Mouse (Mus musculus): ENCODE data around the gene Tshz2.
A peak's percentile ranks its signal among the peaks of the same experiment; 100 is the strongest.

Gene Tshz2

DNA sequence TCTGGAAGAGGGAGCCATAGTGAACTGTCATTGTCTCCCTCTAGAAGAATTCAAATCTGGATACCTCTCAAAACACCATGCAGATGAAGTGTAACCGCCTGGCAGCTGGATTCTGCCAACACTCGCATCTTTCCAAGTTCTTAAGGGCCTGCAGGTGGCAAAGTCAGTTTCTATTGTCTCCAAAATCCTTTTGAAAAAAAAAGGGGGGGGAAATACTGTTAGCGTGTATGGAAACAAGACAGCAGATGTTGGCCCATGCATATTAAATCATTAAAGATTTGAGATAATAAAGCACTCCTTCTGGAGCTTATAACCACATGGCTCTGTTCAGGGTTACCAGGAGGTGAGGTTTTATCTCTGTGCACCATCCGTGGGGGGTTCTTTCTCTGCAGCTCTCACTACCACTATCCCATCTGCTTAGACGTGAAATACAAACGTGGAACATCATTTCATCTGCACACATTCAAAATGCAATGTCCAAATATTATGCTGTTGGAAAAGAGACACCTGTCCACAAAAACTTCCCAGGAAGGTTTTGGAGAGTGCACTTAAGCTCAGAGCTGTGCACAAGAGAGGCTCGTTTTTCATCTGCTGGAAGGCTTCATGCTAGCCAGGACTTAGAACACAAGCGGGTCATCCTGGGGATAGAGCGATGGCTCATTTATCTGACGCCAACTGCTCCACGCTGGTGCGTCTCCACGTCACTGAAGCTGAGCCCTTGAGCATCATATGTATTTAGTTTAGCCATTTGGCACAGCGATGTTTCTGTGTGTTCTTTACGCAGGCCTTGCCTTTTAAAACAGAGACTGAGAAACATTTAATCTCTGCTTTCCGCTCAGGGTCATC, 307.7 kb downstream of the Tshz2 start:
- no peak for DNase-seq (ENCODE audit: low read depth, low spot score)

DNA sequence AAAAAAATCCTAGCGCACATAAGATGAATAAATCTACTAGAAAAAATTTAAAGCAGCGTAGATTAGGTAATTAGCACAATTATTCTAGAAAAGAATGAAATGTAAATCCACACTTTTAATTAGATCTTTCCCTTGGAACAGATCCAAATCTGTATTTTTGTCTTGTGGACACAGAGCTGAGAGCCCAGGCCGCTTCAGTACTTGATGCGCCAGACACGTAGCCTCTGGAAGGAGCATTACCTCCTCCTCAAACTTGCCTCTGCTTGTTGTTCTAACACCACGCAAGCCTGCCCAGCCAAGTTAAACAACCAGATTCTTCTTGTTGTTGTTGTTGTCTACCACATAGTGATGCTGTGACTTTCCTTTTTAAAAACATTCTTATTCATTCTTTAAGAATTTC, 310.9 kb downstream of the Tshz2 start:
- DNase-seq (ENCODE audit: low read depth, low spot score): no peak

DNA sequence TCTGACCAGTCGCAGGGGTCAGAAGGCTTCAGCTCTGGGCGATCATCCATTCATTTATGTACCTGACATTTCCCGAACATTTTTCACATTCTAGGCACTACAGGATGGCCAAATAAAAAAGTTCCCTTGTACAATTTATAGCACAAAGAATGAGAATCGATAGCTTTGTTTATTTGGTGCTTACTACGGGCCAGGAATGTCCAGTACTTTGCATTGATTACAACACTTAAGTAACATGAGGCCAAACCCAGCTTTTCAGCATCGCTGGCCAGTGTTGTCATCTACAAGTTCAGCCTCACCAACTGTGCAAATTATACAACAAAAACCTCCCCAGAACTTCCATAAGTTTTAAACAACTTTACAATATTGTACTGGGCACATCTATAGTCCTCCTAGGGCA, 315.3 kb downstream of the Tshz2 start:
- no peak for DNase-seq (ENCODE audit: low read depth, low spot score)

DNA sequence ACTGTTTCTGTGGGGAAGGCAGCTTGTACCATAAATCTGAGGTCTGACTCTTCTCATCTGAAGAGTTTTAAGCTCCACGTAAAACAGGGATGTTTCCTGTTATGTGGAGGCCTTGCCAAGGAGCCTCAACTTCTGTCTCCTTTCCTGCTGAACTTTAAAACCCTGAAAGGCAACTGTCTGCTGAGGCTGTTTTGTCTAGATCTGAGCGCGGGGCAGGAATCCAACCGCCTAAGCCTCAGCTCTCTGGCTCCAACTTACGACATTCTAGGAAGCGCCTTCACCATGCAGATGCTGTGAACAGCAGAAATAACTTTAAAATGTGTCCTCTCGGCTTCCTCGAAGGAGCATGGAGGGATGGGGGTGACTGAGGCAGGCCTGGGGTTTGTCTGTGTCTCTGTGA, 318.2 kb downstream of the Tshz2 start:
- no peak for DNase-seq (ENCODE audit: low read depth, low spot score)

DNA sequence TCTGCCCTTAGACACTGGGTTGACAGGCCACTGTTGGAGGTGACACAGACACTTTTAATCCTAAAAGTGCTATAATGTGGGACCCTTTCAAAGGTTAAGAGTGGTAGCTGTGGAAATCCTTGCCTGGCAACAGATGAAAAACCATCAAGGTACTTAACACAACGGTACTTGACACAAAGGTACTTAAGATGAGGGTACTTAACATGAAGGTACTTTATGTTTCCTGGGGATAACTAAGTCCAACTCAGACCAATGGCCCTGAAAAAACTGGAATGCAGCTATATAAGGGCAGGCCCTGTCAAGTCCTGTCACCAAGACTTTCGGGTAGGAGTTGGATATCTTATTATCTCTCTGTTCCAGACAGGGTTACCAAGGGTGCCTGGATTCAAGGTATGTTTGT, 320.2 kb downstream of the Tshz2 start:
- no peak for DNase-seq (ENCODE audit: low read depth, low spot score)

DNA sequence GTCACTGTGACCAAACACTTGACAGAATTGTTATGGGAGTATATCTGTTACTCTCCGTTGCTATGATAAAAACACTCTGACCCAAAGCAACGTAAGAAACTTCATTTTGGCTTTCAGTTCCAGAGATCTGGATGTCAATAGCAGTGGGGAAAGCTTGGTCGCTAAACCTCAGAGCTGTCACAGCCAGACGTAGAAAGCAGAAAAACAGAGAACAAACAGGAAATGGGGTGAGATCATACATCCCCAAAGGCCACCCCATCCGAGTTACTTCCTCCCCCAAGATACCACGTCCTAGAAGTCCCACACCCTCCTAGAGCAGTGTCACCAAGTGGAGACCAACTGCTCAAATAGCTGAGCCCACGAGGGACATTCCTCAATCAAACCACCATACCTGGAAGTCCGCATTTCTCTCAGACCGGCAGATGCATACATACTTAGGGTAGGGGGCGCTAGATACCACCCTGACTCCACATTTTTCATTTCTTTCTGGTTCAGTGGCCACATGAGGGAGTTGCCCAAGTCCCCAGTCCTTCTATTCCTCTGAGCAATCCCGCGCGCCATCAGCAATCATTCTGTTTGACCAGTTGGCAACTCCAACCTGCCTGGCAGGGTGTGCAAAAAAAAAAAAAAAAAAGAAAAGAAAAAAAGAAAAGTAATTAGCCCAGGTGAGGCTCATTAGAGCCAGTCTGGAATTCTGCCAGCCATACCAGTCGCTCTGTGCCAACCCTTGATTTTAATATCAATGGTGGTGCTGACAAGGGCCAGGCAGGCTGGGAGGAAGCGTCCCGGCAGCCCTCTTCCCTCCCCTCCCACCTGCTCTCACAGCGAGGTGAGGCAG, 326.1 kb downstream of the Tshz2 start:
- peak; percentile 52 for DNase-seq (ENCODE audit: low read depth, low spot score)

DNA sequence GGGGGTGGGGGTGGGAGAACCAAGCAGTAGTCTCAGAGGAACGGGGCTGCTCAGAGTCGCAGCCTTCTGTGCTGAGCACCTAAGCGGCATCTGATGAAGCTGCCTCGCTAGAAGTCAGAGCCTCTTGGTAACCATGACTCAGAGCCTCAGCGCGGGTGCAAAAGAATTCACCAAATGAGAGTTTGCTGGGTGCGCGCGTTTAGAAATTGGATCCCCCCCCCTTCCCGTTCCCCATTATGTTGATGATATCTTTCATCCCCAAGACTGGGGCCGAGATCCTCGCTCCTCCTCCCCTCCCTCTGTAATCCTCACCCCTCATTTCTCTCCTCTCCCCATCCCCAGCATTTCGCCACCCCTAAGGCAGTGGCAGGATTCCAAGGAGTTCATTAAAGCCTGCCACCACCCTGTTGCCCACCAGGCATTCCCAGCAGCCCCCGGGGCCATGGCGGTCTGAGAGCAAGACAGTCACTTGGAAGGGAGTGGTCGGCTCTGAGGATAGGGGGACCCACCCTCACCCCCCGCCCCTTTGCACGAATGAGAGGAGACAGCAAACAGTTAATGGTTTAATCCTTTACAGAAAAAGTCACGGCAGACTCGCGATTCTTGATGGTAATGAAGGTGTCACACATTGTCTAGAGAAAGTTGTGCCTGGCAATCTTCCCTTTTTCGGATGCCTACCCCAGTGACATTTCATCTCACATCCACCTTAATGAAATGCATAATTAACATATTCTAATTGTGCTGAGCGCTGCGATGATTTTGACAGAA, 328.8 kb downstream of the Tshz2 start:
- DNase-seq (ENCODE audit: low read depth, low spot score): no peak

DNA sequence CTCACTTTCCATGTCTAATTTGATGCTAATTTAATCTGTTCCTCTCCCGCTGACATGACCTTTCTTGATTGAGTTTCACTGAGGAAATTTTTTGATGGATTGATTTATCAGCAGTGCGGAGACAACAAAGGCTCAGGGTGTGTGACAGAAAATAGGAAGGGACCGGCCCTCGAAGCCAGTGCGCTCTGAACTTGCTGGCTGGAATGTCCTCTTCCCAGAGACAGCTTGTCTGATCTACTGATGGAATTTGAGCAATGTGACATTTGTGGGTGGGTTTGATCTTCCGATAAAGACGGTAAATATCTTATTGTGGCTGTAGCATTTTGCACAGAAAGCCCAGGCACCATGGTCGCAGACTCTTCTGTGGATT, 329.4 kb downstream of the Tshz2 start:
- DNase-seq (ENCODE audit: low read depth, low spot score): no peak

DNA sequence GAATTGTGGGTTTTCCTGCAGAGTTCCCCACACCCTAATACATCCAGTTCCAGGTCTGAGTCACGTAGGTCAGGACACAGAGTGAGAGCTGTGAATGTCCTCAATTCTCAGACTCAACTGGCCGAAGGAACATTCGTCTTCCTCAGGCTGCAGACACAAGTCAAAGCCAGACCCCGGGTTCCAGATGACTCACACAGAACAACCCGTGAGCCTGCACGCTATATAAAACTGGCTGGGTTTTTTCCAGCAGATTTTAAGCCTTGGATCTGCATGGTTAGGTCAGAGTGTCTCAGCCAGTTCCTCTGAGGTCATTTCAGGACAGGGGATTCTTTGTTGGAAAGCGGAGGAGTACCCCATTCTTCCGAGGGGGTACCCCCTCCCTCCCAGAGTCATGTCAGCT, 330.0 kb downstream of the Tshz2 start:
- DNase-seq (ENCODE audit: low read depth, low spot score): no peak

DNA sequence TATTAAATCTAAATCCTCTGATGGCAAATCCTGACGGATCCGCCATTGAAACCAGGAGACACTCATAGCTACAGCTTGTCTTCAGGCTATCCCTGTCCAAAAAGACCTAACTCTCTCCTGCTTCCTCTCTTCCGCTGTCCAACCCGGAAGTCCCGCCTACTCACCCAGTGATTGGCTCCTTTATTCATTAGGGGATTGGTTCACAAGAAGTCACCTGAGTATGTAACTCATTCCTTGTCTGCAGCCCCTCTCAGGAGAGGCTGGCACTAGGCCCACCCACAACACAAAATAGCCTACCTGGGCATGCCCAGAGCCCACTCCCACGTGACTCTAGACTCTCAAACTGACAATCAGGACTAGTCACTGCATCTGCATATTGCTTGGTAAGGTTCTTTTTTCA, 337.7 kb downstream of the Tshz2 start:
- DNase-seq (ENCODE audit: low read depth, low spot score): no peak

DNA sequence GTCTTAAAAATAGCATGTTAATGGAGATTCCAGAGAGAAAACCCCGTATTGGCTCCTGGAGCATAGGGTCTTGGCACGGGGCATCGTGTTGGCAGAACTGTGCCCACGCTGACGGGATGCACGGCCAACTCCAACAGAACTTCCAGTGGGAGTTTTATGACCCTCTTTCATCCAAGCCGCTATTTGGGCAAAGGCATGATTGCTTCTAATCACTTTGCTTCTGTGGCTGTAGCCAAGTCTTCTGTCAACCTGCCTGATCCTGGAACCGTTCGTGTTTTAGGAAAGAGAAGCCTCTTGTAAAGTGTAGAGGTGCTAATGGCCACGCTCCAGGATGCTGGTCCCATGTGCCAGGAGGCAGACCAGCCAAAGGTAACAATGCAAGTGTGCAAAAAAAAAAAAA, 350.1 kb downstream of the Tshz2 start:
- no peak for DNase-seq (ENCODE audit: low read depth, low spot score)

DNA sequence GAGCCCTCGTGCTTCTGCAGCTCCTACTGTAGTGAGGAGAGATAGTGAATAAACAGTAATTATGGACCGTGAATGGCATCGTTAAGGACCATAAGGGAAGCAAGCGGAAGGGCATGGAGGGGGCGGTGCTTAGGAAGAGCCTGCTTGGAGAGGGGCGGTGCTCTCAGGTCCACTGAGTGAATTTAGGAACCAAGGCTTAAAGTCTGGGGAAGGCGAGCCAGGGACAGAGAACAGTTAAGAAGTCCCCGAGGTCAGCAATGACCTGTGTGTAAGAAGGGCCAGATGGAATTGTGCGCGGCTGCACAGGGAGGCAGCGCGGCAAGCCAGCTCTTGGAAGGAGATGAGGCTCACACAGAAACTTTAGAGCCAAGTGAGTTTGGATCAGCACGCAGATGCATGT, 354.4 kb downstream of the Tshz2 start:
- DNase-seq (ENCODE audit: low read depth, low spot score): no peak

DNA sequence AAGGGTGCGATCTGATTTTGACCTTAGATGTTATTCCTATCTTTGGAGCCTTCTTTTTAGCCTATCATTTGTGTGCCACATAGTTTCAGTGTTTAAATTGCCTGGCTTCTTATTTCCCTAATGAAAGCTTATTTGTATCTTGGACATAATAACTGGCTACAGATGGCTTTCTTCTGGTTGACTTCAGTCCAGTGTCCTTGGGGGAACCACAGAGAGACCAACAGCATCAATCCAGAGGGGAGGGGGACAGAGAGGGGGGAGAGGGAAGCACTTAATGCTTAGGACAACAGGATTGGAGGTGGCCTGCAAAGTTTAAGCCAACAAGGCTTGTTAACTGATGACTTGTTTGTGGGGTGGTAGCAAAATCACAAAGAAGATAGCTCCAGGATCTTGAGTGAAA, 356.4 kb downstream of the Tshz2 start:
- DNase-seq (ENCODE audit: low read depth, low spot score): no peak

DNA sequence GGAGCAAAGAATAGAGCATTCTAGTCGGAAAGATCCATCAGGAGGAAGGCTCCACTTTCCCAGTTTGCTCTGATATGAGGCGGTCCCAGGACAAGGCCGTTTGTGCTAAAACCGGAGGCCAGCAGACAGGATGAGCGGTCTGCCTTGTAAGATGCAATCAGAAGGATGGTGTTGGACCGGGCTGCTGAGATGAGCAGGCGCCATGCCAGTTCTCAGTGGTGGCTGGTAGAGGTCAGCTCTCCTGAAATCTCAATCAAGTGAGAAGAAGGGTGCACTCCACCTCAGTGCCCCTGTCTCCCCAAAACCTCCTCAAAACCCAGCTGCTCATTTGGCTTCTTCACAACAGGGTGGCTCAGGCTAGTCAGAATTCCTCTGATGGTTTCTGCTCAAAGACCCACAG, 358.2 kb downstream of the Tshz2 start:
- no peak for DNase-seq (ENCODE audit: low read depth, low spot score)

DNA sequence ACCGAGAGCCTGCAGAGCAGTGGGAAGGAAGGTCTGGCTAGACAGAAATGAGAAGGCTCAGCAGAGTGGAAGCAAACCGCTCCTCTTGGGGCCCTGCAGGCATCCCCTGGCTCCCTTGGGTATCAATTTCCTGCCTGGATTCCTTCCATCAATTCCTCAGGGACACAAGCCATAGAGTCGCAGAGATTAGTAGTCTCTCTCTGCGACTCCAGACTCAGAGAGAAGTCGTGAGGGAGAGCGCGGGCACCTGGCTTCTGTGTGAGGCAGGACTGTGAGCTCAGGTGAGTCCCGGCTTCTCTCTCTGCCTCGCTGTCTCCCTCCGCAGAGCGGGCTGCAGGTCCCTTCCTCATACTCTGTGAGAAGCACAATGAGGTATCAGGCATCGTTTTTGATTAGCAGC, 363.2 kb downstream of the Tshz2 start:
- DNase-seq (ENCODE audit: low read depth, low spot score): no peak

DNA sequence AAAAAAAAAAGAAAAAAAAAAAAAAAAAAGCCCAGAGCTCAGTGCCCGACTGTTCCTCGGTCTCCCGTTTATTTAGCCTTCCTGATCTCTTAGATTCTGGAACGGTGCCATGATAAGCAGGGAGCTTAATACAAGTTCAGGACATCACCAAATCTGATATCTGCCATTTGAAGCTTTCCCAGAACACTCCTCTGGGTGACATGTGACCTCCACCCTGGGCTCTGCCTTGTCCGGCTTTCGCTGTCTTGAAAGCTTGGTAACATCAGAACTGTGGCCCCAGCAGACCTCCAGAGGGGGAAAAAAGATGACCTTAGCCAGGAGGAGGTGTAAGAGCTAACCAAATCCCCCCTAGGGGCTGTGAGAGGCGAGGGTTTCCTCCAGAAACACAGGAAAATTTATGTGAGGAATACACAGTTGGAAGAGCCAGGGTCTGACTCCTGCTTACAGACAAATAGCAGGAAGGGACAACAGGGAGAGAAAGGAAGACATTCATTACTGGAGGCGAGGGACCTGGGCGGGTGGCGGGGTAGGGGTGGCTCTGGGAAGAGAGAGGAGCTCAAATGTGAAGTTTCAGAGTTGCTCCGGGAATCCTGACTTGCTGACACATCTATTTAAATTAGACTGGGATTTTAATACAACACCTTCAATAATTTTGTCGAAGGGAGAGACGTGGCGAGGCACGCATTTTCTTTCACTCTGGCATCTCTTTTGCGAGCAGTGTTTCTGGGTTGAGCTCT, 363.9 kb downstream of the Tshz2 start:
- no peak for DNase-seq (ENCODE audit: low read depth, low spot score)

DNA sequence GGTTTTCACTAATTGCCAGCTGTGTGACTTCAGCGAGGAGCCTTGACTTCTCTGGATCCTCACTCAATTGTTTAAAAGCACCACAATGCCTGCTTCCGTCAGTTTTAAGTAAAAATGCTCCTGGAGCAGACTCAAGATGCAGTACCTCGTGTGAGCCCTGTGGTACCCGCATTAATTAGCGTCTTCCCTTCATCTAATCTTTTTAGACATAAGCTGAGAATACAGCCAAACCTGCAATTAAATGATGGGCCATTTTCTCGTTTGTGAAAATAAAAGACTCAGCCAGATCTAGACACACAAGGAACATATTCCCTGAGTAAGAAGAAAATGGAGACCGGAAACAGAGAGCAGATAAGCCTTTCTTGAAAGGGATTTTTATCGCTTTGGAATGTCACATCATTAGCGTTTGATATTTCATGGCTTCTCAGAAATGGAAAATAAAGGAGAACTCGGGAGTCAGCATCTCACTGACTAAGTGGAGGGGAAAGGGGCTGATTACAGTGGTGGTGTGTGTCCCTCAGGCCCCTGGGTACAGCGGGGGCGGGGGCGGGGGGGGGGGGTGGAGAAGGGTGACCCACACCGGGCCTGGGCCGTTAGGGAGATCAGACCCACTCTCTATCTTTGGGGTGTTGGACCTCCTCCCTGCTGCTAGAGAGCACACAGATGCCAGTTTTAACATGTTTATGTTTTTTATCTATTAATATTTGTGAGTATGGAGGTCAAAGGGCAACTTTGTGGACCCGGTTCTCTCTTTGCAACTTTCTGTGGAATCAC, 364.6 kb downstream of the Tshz2 start:
- DNase-seq (ENCODE audit: low read depth, low spot score): no peak

DNA sequence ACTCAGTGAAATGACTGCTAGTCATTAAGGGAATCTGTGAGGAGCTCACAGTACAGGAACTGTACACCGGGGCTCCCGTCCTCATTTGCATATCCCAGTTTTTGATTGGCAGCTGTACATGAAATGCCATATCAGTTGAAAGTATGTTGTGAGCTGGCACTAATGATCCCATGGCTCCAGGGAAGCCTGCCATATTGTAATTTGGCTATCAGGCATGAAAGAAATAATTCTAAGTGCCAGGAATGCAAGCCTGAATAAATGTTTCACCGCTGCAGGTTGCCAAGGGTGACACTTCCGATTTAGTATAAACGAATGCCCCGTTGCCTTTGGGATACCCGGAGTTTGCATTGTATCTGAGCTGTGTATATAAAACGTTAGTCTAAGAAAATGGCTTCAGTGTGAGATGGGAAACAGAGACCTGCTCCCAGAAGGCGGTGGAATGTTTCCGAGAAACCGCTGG, 366.1 kb downstream of the Tshz2 start:
- no peak for DNase-seq (ENCODE audit: low read depth, low spot score)

DNA sequence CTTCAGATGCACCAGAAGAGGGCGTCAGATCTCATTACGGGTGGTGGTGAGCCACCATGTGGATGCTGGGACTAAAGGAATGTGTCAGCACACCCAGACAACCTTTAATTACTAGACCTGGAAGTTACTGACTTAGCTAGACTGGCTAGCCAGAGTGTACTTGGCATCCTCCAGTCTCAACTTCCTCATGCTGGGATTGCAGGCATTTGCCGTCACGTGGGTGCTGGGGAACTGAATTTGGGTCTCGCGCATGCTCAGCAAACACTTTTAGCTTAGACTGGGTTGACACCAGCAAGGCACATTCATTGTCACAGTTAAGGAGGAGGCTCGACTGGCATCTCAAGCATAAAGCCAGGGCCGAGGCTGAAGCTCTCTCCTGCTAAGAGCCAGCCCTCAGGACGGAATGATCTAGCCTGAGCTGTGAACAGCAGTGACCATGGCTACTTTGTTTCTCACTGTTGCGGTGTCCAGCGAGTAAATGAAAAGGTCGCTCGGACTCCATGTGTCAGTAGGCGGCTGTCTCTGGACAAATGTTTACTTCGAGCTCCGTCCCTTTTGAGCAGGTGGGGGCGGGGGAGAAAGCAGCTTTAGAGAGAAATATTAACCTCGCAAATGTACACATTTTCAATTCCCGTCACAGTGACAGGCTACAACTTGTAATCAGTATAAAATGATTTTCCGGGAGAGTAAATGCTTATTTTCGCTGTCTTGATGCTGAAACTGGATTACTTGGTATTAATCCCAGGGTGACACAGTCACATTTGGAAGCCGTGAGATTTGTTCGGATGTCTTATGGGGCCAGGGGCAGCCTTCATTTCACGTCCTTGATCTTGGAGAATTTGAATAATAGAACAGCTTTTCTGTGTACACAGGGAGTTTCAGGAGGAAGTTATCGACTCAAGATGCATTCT, 370.0 kb downstream of the Tshz2 start:
- no peak for DNase-seq (ENCODE audit: low read depth, low spot score)

DNA sequence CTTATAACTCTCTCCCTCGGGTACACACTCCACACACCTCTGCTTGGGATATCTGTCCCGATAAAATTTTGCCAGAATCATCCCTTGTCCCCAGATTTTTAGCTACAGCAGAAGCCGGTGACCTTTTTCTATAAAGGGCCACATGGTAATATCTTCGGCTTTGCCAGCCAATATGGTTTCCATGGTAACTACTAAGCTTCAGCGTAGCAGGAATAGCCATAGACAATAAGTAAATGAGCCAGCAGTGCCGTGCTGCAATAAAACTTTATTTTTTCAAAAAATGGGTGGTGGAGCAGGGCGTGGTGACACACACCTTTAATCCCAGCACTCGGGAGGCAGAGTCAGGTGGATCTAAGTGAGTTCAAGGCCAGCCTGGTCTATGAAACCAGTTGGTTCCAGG, 370.9 kb downstream of the Tshz2 start:
- no peak for DNase-seq (ENCODE audit: low read depth, low spot score)

Data from CD4-positive, CD25-positive, alpha-beta regulatory T cell, adult 2 months (primary cell).